Mouse (Mus musculus) B cell, adult 67 days (primary cell): ENCODE data around the gene 0610010K14Rik. TPM values are rescaled to one million over a fixed set of nuclear protein-coding genes. Genes with fewer than 3 reads are reported as not detected.

ENCODE experiments used
- total RNA-seq, 2 experiments: library from RNA; stranded (reverse); gene quantifications; 4 replicates each; pipeline ENCODE4 v1.2.4; 2023

The 0610010K14Rik gene
- 10 to 100 TPM; 63.0 to 69.8 TPM for total RNA-seq

DNA sequence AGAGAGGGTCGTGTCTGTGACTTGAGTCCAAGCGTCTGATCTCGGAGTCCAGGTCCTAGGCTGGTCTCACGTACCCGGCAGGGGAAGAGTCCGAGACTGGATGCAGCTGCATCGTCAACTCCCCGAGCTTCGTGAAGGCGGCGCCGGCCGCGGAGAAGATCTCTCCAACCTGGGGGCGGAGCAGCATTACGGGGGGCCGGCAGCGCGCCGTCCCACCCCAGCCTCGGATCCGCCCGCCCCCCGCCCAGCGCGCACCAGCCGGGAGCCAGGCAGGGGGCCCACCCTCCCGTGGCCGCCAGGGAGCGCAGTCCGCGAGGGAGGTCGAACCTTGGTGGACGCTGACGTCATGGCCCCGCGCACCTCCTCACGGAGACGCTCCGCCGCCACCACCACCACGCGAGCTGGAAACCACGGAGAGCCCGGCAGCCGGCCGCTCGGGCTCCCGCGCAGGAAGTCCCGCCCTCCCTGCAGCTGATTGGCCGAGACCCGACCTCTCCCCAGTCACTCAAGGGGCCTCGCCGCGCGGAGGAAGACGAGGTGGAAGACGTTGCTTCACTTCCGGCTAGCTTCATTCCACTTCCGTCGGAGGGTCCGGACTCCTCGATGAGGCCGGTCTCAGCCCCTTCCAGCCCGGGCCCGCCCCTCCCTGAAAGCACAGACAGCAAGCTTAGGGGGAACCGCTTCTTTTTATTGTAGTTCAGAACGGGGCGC is at the start of gene 0610010K14Rik:
Gene 0610010K14Rik, minus strand, starts transcription at position 458 of the 711 bp plus-strand sequence.

GRCm38 (mm10) chr11:70254931-70255531 is 17.3 kb upstream of the 0610010K14Rik start, which contains the start of gene Alox12:
Gene Alox12 (minus strand): TSS chr11:70255353.

GRCm38 (mm10) chr11:70239541-70240279 is 2.0 kb upstream of the 0610010K14Rik start, which contains the start of the genes Gm21988 and Rnasek:
Gene Gm21988 (minus strand): TSS chr11:70239830.
Gene Rnasek (minus strand): TSS chr11:70239842.

GRCm38 (mm10) chr11:70229260-70230010 is 8.3 kb downstream of the 0610010K14Rik start, which contains the start of gene Bcl6b:
Gene Bcl6b (minus strand): TSS chr11:70229798.

GRCm38 (mm10) chr11:70220731-70221602 is 16.7 kb downstream of the 0610010K14Rik start, which contains the start of gene Slc16a13:
Gene Slc16a13 (minus strand): TSS chr11:70221064.

GRCm38 (mm10) chr11:70212423-70212822 is 25.3 kb downstream of the 0610010K14Rik start, which contains the start of gene Slc16a11:
Gene Slc16a11 (plus strand): TSS chr11:70212752.

Other genes with a start within 250 kb of the 0610010K14Rik start
- 100 to 1,000 TPM; 291 to 311 TPM for gene Gabarap, start 246.8 kb downstream of the 0610010K14Rik start, total RNA-seq
- gene Phf23, start 242.1 kb downstream of the 0610010K14Rik start, total RNA-seq, result 10 to 100 TPM; 59.7 to 74.6 TPM
- 10 to 100 TPM; 47.8 to 61.1 TPM for gene Dvl2, start 237.3 kb downstream of the 0610010K14Rik start, total RNA-seq
- 10 to 100 TPM; 58.2 to 58.6 TPM for gene Acadvl, start 222.5 kb downstream of the 0610010K14Rik start, total RNA-seq
- gene Dlg4, start 221.0 kb downstream of the 0610010K14Rik start, total RNA-seq, result 1 to 10 TPM; 1.9 to 4.5 TPM
- gene Asgr1, start 183.8 kb downstream of the 0610010K14Rik start, total RNA-seq, result not detected
- not detected for gene Asgr2, start 145.3 kb downstream of the 0610010K14Rik start, total RNA-seq
- gene Mgl2, start 107.6 kb downstream of the 0610010K14Rik start, total RNA-seq, result not detected
- gene Clec10a, start 81.7 kb downstream of the 0610010K14Rik start, total RNA-seq, result not detected
- not detected for gene Slc16a11, start 25.2 kb downstream of the 0610010K14Rik start, total RNA-seq
- 1 to 10 TPM; 2.9 to 3.7 TPM for gene Slc16a13, start 16.9 kb downstream of the 0610010K14Rik start, total RNA-seq
- gene Bcl6b, start 8.1 kb downstream of the 0610010K14Rik start, total RNA-seq, result under 1 TPM; 0.46 to 0.77 TPM
- 1 to 10 TPM; 2.9 to 5.9 TPM for gene Gm21988, start 1.9 kb upstream of the 0610010K14Rik start, total RNA-seq
- 10 to 100 TPM; 74.6 to 87.0 TPM for gene Rnasek, start 1.9 kb upstream of the 0610010K14Rik start, total RNA-seq
- gene Alox12, start 17.4 kb upstream of the 0610010K14Rik start, total RNA-seq, result under 1 TPM in 1 of 2 experiments, not detected in 1; 0.52 TPM
- gene Alox12e, start 84.7 kb upstream of the 0610010K14Rik start, total RNA-seq, result not detected
- not detected for gene Alox15, start 114.1 kb upstream of the 0610010K14Rik start, total RNA-seq
- gene Pelp1, start 172.1 kb upstream of the 0610010K14Rik start, total RNA-seq, result 10 to 100 TPM; 28.5 to 29.9 TPM
- gene Arrb2, start 194.7 kb upstream of the 0610010K14Rik start, total RNA-seq, result 100 to 1,000 TPM; 112 to 124 TPM
- gene Med11, start 214.0 kb upstream of the 0610010K14Rik start, total RNA-seq, result 10 to 100 TPM; 43.4 to 49.3 TPM
- under 1 TPM; 0.47 to 0.90 TPM for gene Zmynd15, start 221.5 kb upstream of the 0610010K14Rik start, total RNA-seq
- gene Cxcl16, start 222.1 kb upstream of the 0610010K14Rik start, total RNA-seq, result 1 to 10 TPM; 3.9 to 4.2 TPM